Mouse (Mus musculus) heart, adult 2 months (tissue): ENCODE measurements around the gene S100a14. TPM values are rescaled to one million over a fixed set of nuclear protein-coding genes. Genes with fewer than 3 reads are reported as not detected.

Experiments
- DNase-seq, 2 experiments: peaks; one replicate each; pipeline ENCODE4 v3.0.0; 2021
- H3K27ac ChIP-seq: fragments of 200-600 bp; 2 replicates; pipeline ENCODE4 v1.8.1; 2022
- H3K27me3 ChIP-seq: fragments of 200-500 bp; 2 replicates; pipeline ENCODE4 v1.6.1; 2012; ENCODE audit warnings: mild to moderate bottlenecking, low read length, inconsistent platforms, mixed read lengths; ENCODE audit not compliant: control insufficient read depth, insufficient read depth
- H3K36me3 ChIP-seq: fragments of 200-500 bp; 2 replicates; pipeline ENCODE4 v1.6.1; 2012; ENCODE audit warnings: low read length, inconsistent platforms; ENCODE audit not compliant: control insufficient read depth, insufficient read depth
- H3K4me1 ChIP-seq: fragments of 200-500 bp; 2 replicates; pipeline ENCODE4 v1.6.1; 2011; ENCODE audit warnings: low read length; ENCODE audit not compliant: control insufficient read depth, insufficient read depth
- H3K4me3 ChIP-seq: fragments of 200-600 bp; 2 replicates; pipeline ENCODE4 v1.8.1; 2022
- H3K79me2 ChIP-seq: fragments of 200-500 bp; replicated peaks from 2 replicates; pipeline ENCODE4 v1.6.1; 2012; ENCODE audit warnings: mild to moderate bottlenecking, inconsistent platforms, low read length, moderate library complexity, mixed read lengths; ENCODE audit not compliant: control insufficient read depth, insufficient read depth
- H3K9ac ChIP-seq: fragments of 200-500 bp; 2 replicates; pipeline ENCODE4 v1.6.1; 2012; ENCODE audit warnings: low read depth, mild to moderate bottlenecking, control low read depth, inconsistent platforms, low read length, mixed read lengths
- CTCF ChIP-seq: fragments of 200-600 bp; IDR thresholded peaks from 2 replicates; pipeline ENCODE4 v1.8.1; 2022; ENCODE audit warnings: antibody characterized with exemption, mild to moderate bottlenecking, moderate library complexity
- EP300 ChIP-seq: fragments of 200-500 bp; IDR thresholded peaks from 2 replicates; pipeline ENCODE4 v1.6.1; 2011; ENCODE audit warnings: low read depth, low read length, control low read depth; ENCODE audit not compliant: insufficient read depth
- POLR2A ChIP-seq: fragments of 200-500 bp; IDR thresholded peaks from 2 replicates; pipeline ENCODE4 v1.6.1; 2011; ENCODE audit warnings: mild to moderate bottlenecking, low read depth, low read length, control low read depth; ENCODE audit not compliant: insufficient read depth
- WGBS: fragments of 180-500 bp; shearing (Covaris S2); methylation state at CpG from one replicate; pipeline ENCODE4 v1.1.7; 2018; 5-methylcytosine and 5-hydroxymethylcytosine counted together
- intact Hi-C: fragments of 180-260 bp; cut with DNase I; formaldehyde crosslinking; loops from one replicate; pipeline ENCODE4 v1.15.1; 2025
- polyA plus RNA-seq: library from polyadenylated mRNA; depleted of rRNA; stranded (reverse); fragments of >200 nt; gene quantifications from 2 replicates; pipeline ENCODE4 v1.2.3, GENCODE M21; 2012
- total RNA-seq, 2 experiments: library from RNA; stranded (reverse); gene quantifications; 2 replicates each; pipeline ENCODE4 v1.2.3; 2021

The S100a14 gene
- total and polyA plus RNA-seq, 3 experiments: 0.23 to 0.57 (median 0.50) TPM

- Histone ChIP-seq H3K79me2 (peaks cover 3% of the 10 kb centered on the region; the same call in 1 of the 2 replicates), H3K4me3 (peak within 1 kb of the TSS; percentile 88), H3K36me3 (peaks cover 35% of the 10 kb centered on the region), H3K4me1 (peaks cover 3% of the 10 kb centered on the region), H3K9ac (peak within 1 kb of the TSS; percentile 91), H3K27me3 (no peaks in the 10 kb centered on the region), H3K27ac (peak within 1 kb of the TSS; percentile 91)
- peak; percentile 74 for TF ChIP-seq EP300
- no peak for TF ChIP-seq CTCF
- TF ChIP-seq POLR2A: peak; percentile 79
- under 1% methylated on average over 66 of the region's 66 CpGs for WGBS
- DNase-seq: peak; percentile 99 to 100
- intact Hi-C loops: loop anchor here (2.0 kb wide), 2 partner anchors 18 to 32 kb away; partner anchors contain the start of genes Ilf2 and Snapin
Measured at GRCm38 (mm10) chr3:90508950-90509746, 17.5 kb upstream of the S100a14 start, which contains the start of gene Chtop. Gene Chtop, minus strand, starts transcription at chr3:90509498.

- H3K4me3 ChIP-seq: peak overlapping the region; percentile 35; the same call in 1 of the 2 replicates
- TF ChIP-seq POLR2A: no peak
- TF ChIP-seq EP300: no peak
- TF ChIP-seq CTCF: no peak
- WGBS: 26% methylated on average over 2 of the region's 2 CpGs
- peak overlapping the region; percentile 91 for H3K27ac ChIP-seq
- no peak overlapping the region for H3K9ac ChIP-seq
- H3K27me3 ChIP-seq: no peaks in the 10 kb centered on the region
- peaks cover 30% of the 10 kb centered on the region for H3K36me3 ChIP-seq
- no peak for DNase-seq
- peaks cover 3% of the 10 kb centered on the region; the same call in 1 of the 2 replicates for H3K79me2 ChIP-seq
- H3K4me1 ChIP-seq: peaks cover 3% of the 10 kb centered on the region
- intact Hi-C loops: loop anchor here (2.0 kb wide), 2 partner anchors 19 to 33 kb away; partner anchors contain the start of genes Ilf2 and Snapin
Measured at GRCm38 (mm10) chr3:90509747-90510123, 16.9 kb upstream of the S100a14 start.

- H3K27ac ChIP-seq: peak overlapping the region; percentile 52
- peaks cover 2% of the 10 kb centered on the region; the same call in 1 of the 2 replicates for H3K79me2 ChIP-seq
- intact Hi-C loops: no loop called here
- H3K4me3 ChIP-seq: peak overlapping the region; percentile 7; the same call in 1 of the 2 replicates
- WGBS: 71% methylated on average over 5 of the region's 5 CpGs
- no peak for TF ChIP-seq EP300
- TF ChIP-seq CTCF: no peak
- no peak for TF ChIP-seq POLR2A
- H3K27me3 ChIP-seq: no peaks in the 10 kb centered on the region
- no peak for DNase-seq
- peaks cover 10% of the 10 kb centered on the region for H3K4me1 ChIP-seq
- peaks cover 15% of the 10 kb centered on the region for H3K36me3 ChIP-seq
- H3K9ac ChIP-seq: no peak overlapping the region
Measured at GRCm38 (mm10) chr3:90512276-90512675, 14.4 kb upstream of the S100a14 start.

GRCm38 (mm10) chr3:90512948-90513642, 13.6 kb upstream of the S100a14 start:
- 60% methylated on average over 9 of the region's 9 CpGs for WGBS
- peak overlapping the region; percentile 70 for H3K4me3 ChIP-seq
- intact Hi-C loops: no loop called here
- H3K79me2 ChIP-seq: peaks cover 1% of the 10 kb centered on the region; the same call in 1 of the 2 replicates
- peaks cover 14% of the 10 kb centered on the region for H3K4me1 ChIP-seq
- peak overlapping the region; percentile 77 for H3K9ac ChIP-seq
- DNase-seq: no peak
- H3K27ac ChIP-seq: peak overlapping the region; percentile 95
- TF ChIP-seq POLR2A (no peak), EP300 (0 out of 2 replicates have a peak, but pooled peaks have one; percentile 19)
- H3K36me3 ChIP-seq: peaks cover 11% of the 10 kb centered on the region
- H3K27me3 ChIP-seq: no peaks in the 10 kb centered on the region

- peak; percentile 84 to 89 for DNase-seq
- H3K4me3 ChIP-seq: peak within 1 kb of the TSS; percentile 70
- peak within 1 kb of the TSS; percentile 95 for H3K27ac ChIP-seq
- TF ChIP-seq POLR2A (peak; percentile 96), EP300 (peak; percentile 92), CTCF (peak; percentile 52)
- peak within 1 kb of the TSS; percentile 77 for H3K9ac ChIP-seq
- H3K27me3 ChIP-seq: no peaks in the 10 kb centered on the region
- peaks cover 14% of the 10 kb centered on the region for H3K4me1 ChIP-seq
- WGBS: 4% methylated on average over 25 of the region's 25 CpGs
- intact Hi-C loops: no loop called here
- H3K79me2 ChIP-seq: no peaks in the 10 kb centered on the region; the same call in 1 of the 2 replicates
- peaks cover 9% of the 10 kb centered on the region; the same call in 1 of the 2 replicates for H3K36me3 ChIP-seq
Measured at GRCm38 (mm10) chr3:90513796-90514590, 12.7 kb upstream of the S100a14 start, which contains the start of the genes S100a1 and S100a13. Gene S100a1, minus strand, starts transcription at chr3:90514392. Gene S100a13, plus strand, starts transcription at chr3:90514435.
